Mouse (Mus musculus) effector memory CD4-positive, alpha-beta T cell, adult 7 months (primary cell): Measurements from ENCODE around the gene Galnt2. TPM values are rescaled to one million over a fixed set of nuclear protein-coding genes. Genes with fewer than 3 reads are reported as not detected.

Experiments used
- polyA plus RNA-seq: library from polyadenylated mRNA; unstranded; fragments of 100-300 nt; shearing (Covaris generic); gene quantifications from one replicate; pipeline ENCODE4 v1.2.1, GENCODE M21; 2017

The Galnt2 gene
- 62.0 TPM for polyA plus RNA-seq

GRCm38 (mm10) chr8:124231176-124231484 is at the start of gene Galnt2:
TSS of gene Galnt2 (plus strand) at chr8:124231391.

Other genes starting within 250 kb of the Galnt2 start
- gene Abcb10, start 248.3 kb upstream of the Galnt2 start, polyA plus RNA-seq = 0.99 TPM
- 116 TPM for gene Taf5l, start 210.0 kb upstream of the Galnt2 start, polyA plus RNA-seq
- gene Urb2, start 209.9 kb upstream of the Galnt2 start, polyA plus RNA-seq = 11.0 TPM
- gene Pgbd5, start 208.3 kb downstream of the Galnt2 start, polyA plus RNA-seq = not detected